Mouse (Mus musculus): Measurements from ENCODE around the gene Glrb. TPM values are rescaled to one million over a fixed set of nuclear protein-coding genes. Genes with fewer than 3 reads are reported as not detected.

The Glrb gene
- 100 to 1,000 TPM; 187 to 227 (median 207) TPM for total RNA-seq (2022)

- peak; percentile 39 to 64 for DNase-seq (ENCODE audit: low spot score in 2 of 2)
Observed at GRCm38 (mm10) chr3:80913111-80913778, at the start of gene Glrb. Gene Glrb (minus strand): TSS chr3:80913660.

- DNase-seq (ENCODE audit: low spot score in 2 of 2) = no peak
Observed at GRCm38 (mm10) chr3:80959965-80960364, 46.5 kb upstream of the Glrb start.

GRCm38 (mm10) chr3:80958591-80958990 is 45.1 kb upstream of the Glrb start:
- peak; percentile 2 to 37 for DNase-seq (ENCODE audit: low spot score in 2 of 2)

GRCm38 (mm10) chr3:80913779-80914284 is 372 bp upstream of the Glrb start:
- DNase-seq (ENCODE audit: low spot score in 2 of 2) = no peak

- no peak for DNase-seq (ENCODE audit: low spot score in 2 of 2)
Observed at GRCm38 (mm10) chr3:80894745-80895480, 18.5 kb downstream of the Glrb start.

GRCm38 (mm10) chr3:80894328-80894727 is 19.1 kb downstream of the Glrb start:
- DNase-seq (ENCODE audit: low spot score in 2 of 2) = no peak

- DNase-seq (ENCODE audit: low spot score in 2 of 2) = no peak
Observed at GRCm38 (mm10) chr3:80893055-80893690, 20.3 kb downstream of the Glrb start.

- no peak for DNase-seq (ENCODE audit: low spot score in 2 of 2)
Observed at GRCm38 (mm10) chr3:80891087-80891486, 22.4 kb downstream of the Glrb start.

- DNase-seq (ENCODE audit: low spot score in 2 of 2) = no peak
Observed at GRCm38 (mm10) chr3:80885174-80885573, 28.3 kb downstream of the Glrb start.

GRCm38 (mm10) chr3:80883601-80884000 is 29.9 kb downstream of the Glrb start:
- DNase-seq (ENCODE audit: low spot score in 2 of 2) = no peak

GRCm38 (mm10) chr3:80880660-80881293 is 32.7 kb downstream of the Glrb start:
- DNase-seq (ENCODE audit: low spot score in 2 of 2) = no peak

GRCm38 (mm10) chr3:80878571-80878970 is 34.9 kb downstream of the Glrb start:
- no peak for DNase-seq (ENCODE audit: low spot score in 2 of 2)

- no peak for DNase-seq (ENCODE audit: low spot score in 2 of 2)
Observed at GRCm38 (mm10) chr3:80874690-80875353, 38.6 kb downstream of the Glrb start.

- no peak for DNase-seq (ENCODE audit: low spot score in 2 of 2)
Observed at GRCm38 (mm10) chr3:80874081-80874480, 39.4 kb downstream of the Glrb start.

GRCm38 (mm10) chr3:80871472-80872171 is 41.8 kb downstream of the Glrb start:
- DNase-seq (ENCODE audit: low spot score in 2 of 2) = no peak

GRCm38 (mm10) chr3:80867328-80867727 is 46.1 kb downstream of the Glrb start:
- peak in 1 of 2 experiments; percentile 24 for DNase-seq (ENCODE audit: low spot score in 2 of 2)

GRCm38 (mm10) chr3:80852912-80853507 is 60.5 kb downstream of the Glrb start:
- DNase-seq (ENCODE audit: low spot score in 2 of 2) = no peak

- no peak for DNase-seq (ENCODE audit: low spot score in 2 of 2)
Observed at GRCm38 (mm10) chr3:80850947-80851346, 62.5 kb downstream of the Glrb start.

- DNase-seq (ENCODE audit: low spot score in 2 of 2) = peak in 1 of 2 experiments; percentile 12
Observed at GRCm38 (mm10) chr3:80845634-80846033, 67.8 kb downstream of the Glrb start.

GRCm38 (mm10) chr3:80839845-80840244 is 73.6 kb downstream of the Glrb start:
- no peak for DNase-seq (ENCODE audit: low spot score in 2 of 2)

All from left cerebral cortex, adult 8-10 months (tissue).